Mouse (Mus musculus) testis, postnatal 10 days (tissue): Measurements from ENCODE around the gene Spata16.
A peak's percentile ranks its signal among the peaks of the same experiment; 100 is the strongest.

Experiments
- DNase-seq: peaks from one replicate; pipeline ENCODE4 v3.0.0; 2021; ENCODE audit warnings: low spot score

Gene Spata16

GRCm38 (mm10) chr3:26832954-26833353, 195.5 kb downstream of the Spata16 start:
- DNase-seq: no peak

- peak; percentile 50 for DNase-seq
Observed at GRCm38 (mm10) chr3:26834178-26835050, 197.0 kb downstream of the Spata16 start.

GRCm38 (mm10) chr3:26835051-26835755, 197.8 kb downstream of the Spata16 start:
- no peak for DNase-seq

GRCm38 (mm10) chr3:26845041-26845440, 207.6 kb downstream of the Spata16 start:
- no peak for DNase-seq

GRCm38 (mm10) chr3:26847935-26848334, 210.5 kb downstream of the Spata16 start:
- no peak for DNase-seq

GRCm38 (mm10) chr3:26850207-26850606, 212.8 kb downstream of the Spata16 start:
- no peak for DNase-seq

GRCm38 (mm10) chr3:26850691-26851563, 213.5 kb downstream of the Spata16 start:
- no peak for DNase-seq

GRCm38 (mm10) chr3:26853557-26853956, 216.1 kb downstream of the Spata16 start:
- no peak for DNase-seq

GRCm38 (mm10) chr3:26874706-26875105, 237.3 kb downstream of the Spata16 start:
- DNase-seq: no peak

- DNase-seq: no peak
Observed at GRCm38 (mm10) chr3:26877291-26877690, 239.9 kb downstream of the Spata16 start.

GRCm38 (mm10) chr3:26916607-26917006, 279.2 kb downstream of the Spata16 start:
- no peak for DNase-seq

GRCm38 (mm10) chr3:26920986-26921385, 283.6 kb downstream of the Spata16 start:
- no peak for DNase-seq

- DNase-seq: no peak
Observed at GRCm38 (mm10) chr3:26921576-26921975, 284.2 kb downstream of the Spata16 start.

- DNase-seq: no peak
Observed at GRCm38 (mm10) chr3:26923391-26923790, 286.0 kb downstream of the Spata16 start.

GRCm38 (mm10) chr3:26924212-26924611, 286.8 kb downstream of the Spata16 start:
- DNase-seq: no peak

GRCm38 (mm10) chr3:26933079-26933478, 295.7 kb downstream of the Spata16 start:
- no peak for DNase-seq

- no peak for DNase-seq
Observed at GRCm38 (mm10) chr3:26936897-26937590, 299.6 kb downstream of the Spata16 start.

GRCm38 (mm10) chr3:26966776-26967175, 329.4 kb downstream of the Spata16 start:
- DNase-seq: no peak

GRCm38 (mm10) chr3:26968852-26969513, 331.6 kb downstream of the Spata16 start:
- DNase-seq: no peak

GRCm38 (mm10) chr3:26970529-26970928, 333.1 kb downstream of the Spata16 start:
- DNase-seq: no peak

- DNase-seq: no peak
Observed at GRCm38 (mm10) chr3:26971276-26971675, 333.9 kb downstream of the Spata16 start.
